In the genomic region with DNA sequence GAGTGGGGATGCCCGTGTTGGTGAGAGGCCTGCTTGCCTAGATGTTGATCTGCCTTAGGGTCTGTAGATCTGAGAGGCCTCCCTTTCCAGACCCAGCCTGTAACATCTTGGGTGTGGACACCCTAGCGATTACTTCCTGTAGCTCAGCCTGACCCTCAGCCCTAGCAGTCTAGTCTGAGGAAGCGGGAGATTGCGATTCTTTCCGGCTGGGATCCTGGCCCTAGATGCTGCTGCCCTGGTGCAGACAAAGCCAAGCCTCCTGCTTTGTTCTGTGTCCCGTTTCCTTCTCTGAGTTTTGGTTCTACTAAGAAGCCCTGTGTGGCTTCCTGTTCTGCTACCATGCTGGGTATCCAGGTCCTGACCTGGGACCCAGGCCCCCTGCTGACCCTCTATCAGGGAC, we compare ENCODE assay signal across 10 mouse cellular contexts.
DNase-seq lines count a peak whose midpoint lies in the region; ATAC-seq and TF ChIP-seq lines count a peak whose summit lies in the region.
"Had no signal": no experiment of that assay in that cellular context is flagged by ENCODE, and none has a peak within 500 bp of the region (broad histone marks: within the 10 kb centered on the region; RNA-seq: fewer than 3 reads in every experiment).

No protein-coding gene starts in this region.

- H3K27ac ChIP-seq in lung, postnatal 0 days (ENCODE audit: low read length): peak overlapping the region; percentile 85
- H3K27ac ChIP-seq: limb, embryonic 13.5 days had no signal

- H3K9me3 ChIP-seq in lung, postnatal 0 days (ENCODE audit: low read length): no peaks in the 10 kb centered on the region
- H3K9me3 ChIP-seq: limb, embryonic 13.5 days had no signal

- peaks cover 32% of the 10 kb centered on the region for H3K4me1 ChIP-seq in lung, postnatal 0 days (ENCODE audit: insufficient read depth, low read depth, low read length)

- peak; percentile 11; the same call in 1 of the 2 replicates for TF ChIP-seq CTCF in lung, postnatal 0 days (IDR thresholded peaks at IDR 0.05)

- H3K4me2 ChIP-seq in lung, postnatal 0 days (replicated peaks; ENCODE audit: low read depth, low read length): no peak overlapping the region
- H3K4me2 ChIP-seq: limb, embryonic 13.5 days had no signal

- H3K36me3 ChIP-seq in lung, postnatal 0 days (ENCODE audit: insufficient read depth, low read length): no peaks in the 10 kb centered on the region

- peak; percentile 24; the same call in 1 of the 2 replicates for ATAC-seq in granulocyte monocyte progenitor cell, adult 5-6 weeks (replicated peaks; ENCODE audit: poor library complexity, severe bottlenecking)
- ATAC-seq in lung, postnatal 0 days: peak; percentile 74

- peak; percentile 76 for TF ChIP-seq EP300 in lung, postnatal 0 days (IDR thresholded peaks at IDR 0.05)

- H3K9ac ChIP-seq in lung, postnatal 0 days (replicated peaks; ENCODE audit: low read depth): no peak overlapping the region
- H3K9ac ChIP-seq: limb, embryonic 13.5 days had no signal

- H3K4me3 ChIP-seq in lung, postnatal 0 days (ENCODE audit: low read depth, low read length): no peak overlapping the region
- H3K4me3 ChIP-seq: limb, embryonic 13.5 days had no signal

- H3K27me3 ChIP-seq in lung, postnatal 0 days (replicated peaks; ENCODE audit: insufficient read depth, low read length): no peaks in the 10 kb centered on the region
- H3K27me3 ChIP-seq: limb, embryonic 13.5 days had no signal

- DNase-seq in embryo, embryonic 11 days: peak; percentile 36
- DNase-seq in embryo, embryonic 9.5 days (ENCODE audit: extremely low spot score): no peak
- peak; percentile 23 for DNase-seq in kidney, adult 18-20 months
- peak; percentile 79 for DNase-seq in lung, postnatal 0 days (ENCODE audit: low spot score)
- no peak for DNase-seq in right cerebral cortex, postnatal 10 days (ENCODE audit: low spot score in 2 of 2)
- no peak for DNase-seq in thymus, postnatal 14 days
- DNase-seq in thymus, postnatal 10 days (ENCODE audit: low spot score in 2 of 2): no peak
- DNase-seq: adrenal gland, adult 8-10 months had no signal

- WGBS in lung, postnatal 0 days: 29% methylated on average over 6 of the region's 6 CpGs

Comparison
In these comparisons a context has a peak if more than half of its experiments do, and no peak if none do; other contexts are left out.
1. DNase-seq: peak in embryo, embryonic 11 days (single experiment), kidney, adult 18-20 months (single experiment) and lung, postnatal 0 days (single experiment); none in embryo, embryonic 9.5 days (single experiment), right cerebral cortex, postnatal 10 days (0 of 2), thymus, postnatal 14 days (single experiment) and thymus, postnatal 10 days (0 of 2).